In the genomic region with DNA sequence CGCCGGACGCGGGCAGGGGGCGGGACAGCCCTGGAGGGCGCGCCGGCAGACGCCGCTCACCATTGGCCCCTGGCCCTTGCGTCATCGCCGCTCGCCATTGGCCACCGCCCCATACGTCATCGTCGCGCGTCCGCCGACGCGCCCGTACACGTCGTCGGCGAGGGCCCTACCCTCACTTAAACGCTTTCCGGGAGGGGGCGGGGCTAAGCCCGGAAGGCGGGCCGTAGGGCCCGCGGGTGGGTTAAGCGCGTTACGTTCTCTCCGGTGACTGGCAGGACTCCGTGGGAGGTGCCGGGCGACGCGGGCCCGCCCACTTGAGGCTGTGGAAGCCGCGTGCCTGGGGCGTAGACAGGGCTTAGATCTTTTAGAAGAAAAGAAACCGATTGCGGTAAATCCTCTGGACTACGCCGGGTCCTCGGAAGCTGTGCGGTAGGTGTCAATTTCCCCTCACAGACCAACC, we compare ENCODE assay signal across 8 mouse cellular contexts. TPM values are rescaled to one million over a fixed set of nuclear protein-coding genes. Genes with fewer than 3 reads are reported as not detected.
DNase-seq lines count a peak whose midpoint lies in the region; ATAC-seq and TF ChIP-seq lines count a peak whose summit lies in the region.

No protein-coding gene starts in this region.

- H3K4me1 ChIP-seq in hindbrain, embryonic 10.5 days (replicated peaks) = peaks cover 35% of the 10 kb centered on the region
- no peaks in the 10 kb centered on the region; the same call in 1 of the 2 replicates for H3K4me1 ChIP-seq in lung, postnatal 0 days (ENCODE audit: insufficient read depth, low read depth, low read length)

- WGBS in hindbrain, embryonic 10.5 days = under 1% methylated on average over 55 of the region's 56 CpGs
- WGBS in lung, postnatal 0 days = 2% methylated on average over 48 of the region's 56 CpGs

- peak overlapping the region; percentile 87 for H3K4me2 ChIP-seq in lung, postnatal 0 days (replicated peaks; ENCODE audit: low read depth, low read length)

- TF ChIP-seq EP300 in lung, postnatal 0 days (IDR thresholded peaks at IDR 0.05) = peak; percentile 47; the same call in 1 of the 2 replicates

- TF ChIP-seq CTCF in lung, postnatal 0 days (IDR thresholded peaks at IDR 0.05) = no peak

- peak overlapping the region; percentile 84 for H3K9ac ChIP-seq in lung, postnatal 0 days (replicated peaks; ENCODE audit: low read depth)

- H3K27me3 ChIP-seq in hindbrain, embryonic 10.5 days (ENCODE audit: insufficient read depth, poor library complexity, severe bottlenecking) = no peaks in the 10 kb centered on the region
- no peaks in the 10 kb centered on the region for H3K27me3 ChIP-seq in lung, postnatal 0 days (replicated peaks; ENCODE audit: insufficient read depth, low read length)

- peak; percentile 98 for DNase-seq in MN1 (ENCODE audit: low spot score)
- DNase-seq in cerebellum, adult 9-10 months = peak; percentile 99
- peak; percentile 99 for DNase-seq in hindbrain, embryonic 10.5 days (ENCODE audit: low spot score)
- peak; percentile 99 for DNase-seq in layer of hippocampus, adult 9-11 months
- DNase-seq in lung, postnatal 0 days (ENCODE audit: low spot score) = peak; percentile 99
- peak; percentile 99 for DNase-seq in ovary, postnatal 14 days (ENCODE audit: low spot score)
- peak; percentile 100 for DNase-seq in thymus, postnatal 14 days

- peak overlapping the region; percentile 95 for H3K4me3 ChIP-seq in hindbrain, embryonic 10.5 days
- peak overlapping the region; percentile 95 for H3K4me3 ChIP-seq in lung, postnatal 0 days (ENCODE audit: low read depth, low read length)

- peaks cover 57% of the 10 kb centered on the region for H3K36me3 ChIP-seq in hindbrain, embryonic 10.5 days
- H3K36me3 ChIP-seq in lung, postnatal 0 days (ENCODE audit: insufficient read depth, low read length) = peaks cover 21% of the 10 kb centered on the region

- H3K9me3 ChIP-seq in hindbrain, embryonic 10.5 days = no peaks in the 10 kb centered on the region
- no peaks in the 10 kb centered on the region for H3K9me3 ChIP-seq in lung, postnatal 0 days (ENCODE audit: low read length)

- peak overlapping the region; percentile 90 for H3K27ac ChIP-seq in hindbrain, embryonic 10.5 days
- H3K27ac ChIP-seq in lung, postnatal 0 days (ENCODE audit: low read length) = peak overlapping the region; percentile 90

- ATAC-seq in frontal cortex, adult (ENCODE audit: low TSS enrichment) = peak; percentile 87
- peak; percentile 98 for ATAC-seq in lung, postnatal 0 days

RNA-seq across cellular contexts. Expression of a gene that starts 0.2 kb away (rescaled TPM):
- polyA plus RNA-seq in hindbrain, embryonic 10.5 days (2016; fragmentation: Nextera tagmentation; extraction: Ambion mirVana) = 19.6 and 21.3 TPM in 2 replicates
- polyA plus RNA-seq in lung, postnatal 0 days (2015; fragmentation: Nextera tagmentation; extraction: Ambion mirVana) = 9.8 and 10.5 TPM in 2 replicates

RNA-seq across cellular contexts. Expression of a gene that starts 17.6 kb away (rescaled TPM):
- 99.1 and 105 TPM in 2 replicates for polyA plus RNA-seq in hindbrain, embryonic 10.5 days (2016; fragmentation: Nextera tagmentation; extraction: Ambion mirVana)
- polyA plus RNA-seq in lung, postnatal 0 days (2015; fragmentation: Nextera tagmentation; extraction: Ambion mirVana) = 17.3 and 18.8 TPM in 2 replicates

RNA-seq across cellular contexts. Expression of a gene that starts 49.0 kb away (rescaled TPM):
- 14.3 and 15.5 TPM in 2 replicates for polyA plus RNA-seq in hindbrain, embryonic 10.5 days (2016; fragmentation: Nextera tagmentation; extraction: Ambion mirVana)
- polyA plus RNA-seq in lung, postnatal 0 days (2015; fragmentation: Nextera tagmentation; extraction: Ambion mirVana) = 7.9 and 9.0 TPM in 2 replicates

RNA-seq across cellular contexts. Expression of a gene that starts 49.0 kb away (rescaled TPM):
- polyA plus RNA-seq in hindbrain, embryonic 10.5 days (2016; fragmentation: Nextera tagmentation; extraction: Ambion mirVana) = 0.80 and 1.6 TPM in 2 replicates
- polyA plus RNA-seq in lung, postnatal 0 days (2015; fragmentation: Nextera tagmentation; extraction: Ambion mirVana) = 1.0 and 1.2 TPM in 2 replicates

RNA-seq across cellular contexts. Expression of a gene that starts 55.4 kb away (rescaled TPM):
- polyA plus RNA-seq in hindbrain, embryonic 10.5 days (2016; fragmentation: Nextera tagmentation; extraction: Ambion mirVana) = 18.9 and 21.9 TPM in 2 replicates
- polyA plus RNA-seq in lung, postnatal 0 days (2015; fragmentation: Nextera tagmentation; extraction: Ambion mirVana) = 9.5 and 9.6 TPM in 2 replicates

Comparison
In these comparisons a context has a peak if more than half of its experiments do, and no peak if none do; other contexts are left out.
1. Peak in every context shown above with its lines: DNase-seq, ATAC-seq, H3K4me3 ChIP-seq and H3K27ac ChIP-seq.